Mouse (Mus musculus): ENCODE results near the gene Peli2. TPM values are rescaled to one million over a fixed set of nuclear protein-coding genes. Genes with fewer than 3 reads are reported as not detected.

The Peli2 gene
- polyA plus RNA-seq, 1 experiment from 2014 or later, result 3.5 TPM

DNA sequence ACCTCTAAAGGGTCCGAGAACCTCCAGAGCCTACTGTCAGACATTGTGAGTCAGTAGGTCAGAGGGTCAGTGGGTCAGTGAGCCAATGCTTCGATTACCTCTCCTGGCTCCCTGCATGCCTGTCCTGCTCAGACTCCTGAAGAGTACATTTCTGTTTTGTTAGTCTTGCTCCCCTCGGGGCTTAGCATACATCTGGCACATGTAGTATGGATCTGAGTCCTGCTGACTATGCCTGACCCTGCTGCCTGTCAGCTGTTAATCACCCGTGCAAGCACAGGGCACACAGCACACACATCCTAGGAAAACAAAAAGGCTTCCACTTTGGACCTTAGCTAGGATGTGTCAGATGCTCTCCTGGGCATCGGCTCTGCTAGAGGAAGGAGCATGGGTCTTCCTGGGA lies 134.7 kb downstream of the Peli2 start:
- no peaks in the 10 kb centered on the region for H3K9me3 ChIP-seq (ENCODE audit: control insufficient read depth, low read length)
- H3K4me3 ChIP-seq (ENCODE audit: low read length), result no peak overlapping the region
- ATAC-seq, result no peak
- no peak overlapping the region for H3K4me2 ChIP-seq (ENCODE audit: low read depth, low read length)
- 55% methylated on average over 5 of the region's 5 CpGs for WGBS
- H3K27ac ChIP-seq (ENCODE audit: low read length), result no peak overlapping the region
- H3K9ac ChIP-seq (ENCODE audit: low read depth, low read length), result no peak overlapping the region
- no peaks in the 10 kb centered on the region for H3K36me3 ChIP-seq (ENCODE audit: control insufficient read depth, insufficient read depth, low read length)
- no peaks in the 10 kb centered on the region for H3K4me1 ChIP-seq (ENCODE audit: control insufficient read depth, insufficient read depth, low read length)
- H3K27me3 ChIP-seq (replicated peaks; ENCODE audit: control insufficient read depth, insufficient read depth, low read length), result no peaks in the 10 kb centered on the region

DNA sequence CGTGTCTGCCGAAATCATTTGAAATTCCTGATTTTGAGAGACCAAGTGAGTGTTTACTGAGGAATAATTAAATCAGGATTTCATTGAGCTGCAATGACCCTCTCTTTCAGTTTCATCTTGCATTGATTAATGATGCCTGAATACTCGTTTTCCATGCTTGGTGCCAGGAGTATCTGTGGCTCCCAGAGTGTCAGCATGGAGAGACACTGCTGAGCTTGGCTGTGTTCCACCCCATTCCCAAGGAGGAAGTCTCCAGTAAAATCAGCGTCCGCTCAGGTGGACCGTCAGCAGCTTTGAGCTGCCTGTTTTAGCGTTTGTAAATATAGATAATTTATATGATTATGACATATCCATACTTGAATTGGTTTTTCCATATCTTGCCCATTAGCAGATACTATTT lies 137.1 kb downstream of the Peli2 start:
- H3K9me3 ChIP-seq (ENCODE audit: control insufficient read depth, low read length), result no peaks in the 10 kb centered on the region
- H3K9ac ChIP-seq (ENCODE audit: low read depth, low read length), result no peak overlapping the region
- H3K4me1 ChIP-seq (ENCODE audit: control insufficient read depth, insufficient read depth, low read length), result no peaks in the 10 kb centered on the region
- H3K27me3 ChIP-seq (replicated peaks; ENCODE audit: control insufficient read depth, insufficient read depth, low read length), result no peaks in the 10 kb centered on the region
- H3K27ac ChIP-seq (ENCODE audit: low read length), result no peak overlapping the region
- no peaks in the 10 kb centered on the region for H3K36me3 ChIP-seq (ENCODE audit: control insufficient read depth, insufficient read depth, low read length)
- no peak for ATAC-seq
- 65% methylated on average over 7 of the region's 7 CpGs for WGBS
- no peak overlapping the region for H3K4me2 ChIP-seq (ENCODE audit: low read depth, low read length)
- no peak overlapping the region for H3K4me3 ChIP-seq (ENCODE audit: low read length)

GRCm38 (mm10) chr14:48258696-48259366 lies 138.2 kb downstream of the Peli2 start:
- Histone ChIP-seq H3K9me3 (ENCODE audit: control insufficient read depth, low read length) (no peaks in the 10 kb centered on the region), H3K27me3 (replicated peaks; ENCODE audit: control insufficient read depth, insufficient read depth, low read length) (no peaks in the 10 kb centered on the region), H3K27ac (ENCODE audit: low read length) (no peak overlapping the region), H3K9ac (ENCODE audit: low read depth, low read length) (no peak overlapping the region), H3K4me3 (ENCODE audit: low read length) (no peak overlapping the region), H3K4me2 (ENCODE audit: low read depth, low read length) (no peak overlapping the region), H3K36me3 (ENCODE audit: control insufficient read depth, insufficient read depth, low read length) (no peaks in the 10 kb centered on the region), H3K4me1 (ENCODE audit: control insufficient read depth, insufficient read depth, low read length) (no peaks in the 10 kb centered on the region)
- 75% methylated on average over 10 of the region's 10 CpGs for WGBS
- no peak for ATAC-seq

- H3K27ac ChIP-seq (ENCODE audit: low read length), result no peak overlapping the region
- 88% methylated on average over 4 of the region's 4 CpGs for WGBS
- no peak overlapping the region for H3K4me2 ChIP-seq (ENCODE audit: low read depth, low read length)
- H3K4me1 ChIP-seq (ENCODE audit: control insufficient read depth, insufficient read depth, low read length), result no peaks in the 10 kb centered on the region
- no peak overlapping the region for H3K9ac ChIP-seq (ENCODE audit: low read depth, low read length)
- no peak overlapping the region for H3K4me3 ChIP-seq (ENCODE audit: low read length)
- H3K36me3 ChIP-seq (ENCODE audit: control insufficient read depth, insufficient read depth, low read length), result no peaks in the 10 kb centered on the region
- no peaks in the 10 kb centered on the region for H3K9me3 ChIP-seq (ENCODE audit: control insufficient read depth, low read length)
- H3K27me3 ChIP-seq (replicated peaks; ENCODE audit: control insufficient read depth, insufficient read depth, low read length), result no peaks in the 10 kb centered on the region
- ATAC-seq, result no peak
Observed at GRCm38 (mm10) chr14:48263146-48263545, 142.5 kb downstream of the Peli2 start.

DNA sequence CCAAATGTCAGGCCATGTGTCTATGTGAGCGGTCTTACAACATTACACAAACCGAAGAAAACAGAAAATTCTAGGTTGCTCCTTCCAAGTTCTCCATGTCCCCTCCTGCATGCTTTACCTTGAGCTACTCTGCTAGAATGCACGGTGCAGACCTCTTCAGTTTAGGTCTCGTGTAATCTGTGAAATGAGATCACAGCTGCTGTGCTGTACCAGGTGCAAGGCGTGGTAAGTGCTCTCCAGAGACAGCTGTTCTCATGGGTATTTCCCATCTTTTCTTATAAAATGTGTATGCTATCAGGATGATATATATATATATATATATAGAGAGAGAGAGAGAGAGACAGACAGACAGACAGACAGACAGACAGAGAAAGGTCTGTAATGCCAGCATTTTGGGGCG lies 146.1 kb downstream of the Peli2 start:
- Histone ChIP-seq H3K36me3 (ENCODE audit: control insufficient read depth, insufficient read depth, low read length) (no peaks in the 10 kb centered on the region), H3K4me1 (ENCODE audit: control insufficient read depth, insufficient read depth, low read length) (no peaks in the 10 kb centered on the region), H3K9me3 (ENCODE audit: control insufficient read depth, low read length) (no peaks in the 10 kb centered on the region), H3K9ac (ENCODE audit: low read depth, low read length) (no peak overlapping the region), H3K27ac (ENCODE audit: low read length) (no peak overlapping the region), H3K27me3 (replicated peaks; ENCODE audit: control insufficient read depth, insufficient read depth, low read length) (no peaks in the 10 kb centered on the region), H3K4me3 (ENCODE audit: low read length) (no peak overlapping the region), H3K4me2 (ENCODE audit: low read depth, low read length) (no peak overlapping the region)
- WGBS, result 75% methylated on average over 6 of the region's 6 CpGs
- ATAC-seq, result no peak

DNA sequence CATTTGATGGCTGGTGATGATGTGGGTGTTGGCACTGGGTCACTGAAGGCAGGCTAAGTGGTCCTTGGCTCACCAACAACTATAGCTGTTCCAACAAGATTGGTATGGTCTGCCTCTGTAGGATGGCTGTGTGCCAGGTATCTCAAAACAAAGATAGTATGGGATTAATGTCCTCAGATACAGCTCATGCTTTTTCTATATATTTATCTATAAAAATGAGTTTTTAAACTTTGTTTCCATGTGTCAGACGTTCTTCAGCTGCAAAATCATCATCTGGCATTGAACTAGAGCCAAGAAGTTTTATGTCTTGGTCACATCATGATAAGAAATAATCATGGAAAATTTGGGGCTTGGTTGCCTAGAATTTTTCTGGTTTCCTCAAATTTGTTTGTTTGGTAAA lies 157.7 kb downstream of the Peli2 start:
- H3K27ac ChIP-seq (ENCODE audit: low read length), result no peak overlapping the region
- H3K27me3 ChIP-seq (replicated peaks; ENCODE audit: control insufficient read depth, insufficient read depth, low read length), result no peaks in the 10 kb centered on the region
- H3K4me2 ChIP-seq (ENCODE audit: low read depth, low read length), result no peak overlapping the region
- ATAC-seq, result no peak
- no peaks in the 10 kb centered on the region for H3K9me3 ChIP-seq (ENCODE audit: control insufficient read depth, low read length)
- H3K36me3 ChIP-seq (ENCODE audit: control insufficient read depth, insufficient read depth, low read length), result no peaks in the 10 kb centered on the region
- 59% methylated on average over 1 of the region's 1 CpGs for WGBS
- H3K4me3 ChIP-seq (ENCODE audit: low read length), result no peak overlapping the region
- no peaks in the 10 kb centered on the region for H3K4me1 ChIP-seq (ENCODE audit: control insufficient read depth, insufficient read depth, low read length)
- H3K9ac ChIP-seq (ENCODE audit: low read depth, low read length), result no peak overlapping the region

- H3K27me3 ChIP-seq (replicated peaks; ENCODE audit: control insufficient read depth, insufficient read depth, low read length), result no peaks in the 10 kb centered on the region
- H3K9me3 ChIP-seq (ENCODE audit: control insufficient read depth, low read length), result no peaks in the 10 kb centered on the region
- no peak overlapping the region for H3K27ac ChIP-seq (ENCODE audit: low read length)
- ATAC-seq, result no peak
- WGBS, result 85% methylated on average over 5 of the region's 5 CpGs
- no peak overlapping the region for H3K4me2 ChIP-seq (ENCODE audit: low read depth, low read length)
- no peak overlapping the region for H3K4me3 ChIP-seq (ENCODE audit: low read length)
- no peaks in the 10 kb centered on the region for H3K36me3 ChIP-seq (ENCODE audit: control insufficient read depth, insufficient read depth, low read length)
- H3K9ac ChIP-seq (ENCODE audit: low read depth, low read length), result no peak overlapping the region
- H3K4me1 ChIP-seq (ENCODE audit: control insufficient read depth, insufficient read depth, low read length), result no peaks in the 10 kb centered on the region
Observed at GRCm38 (mm10) chr14:48286949-48287348, 166.3 kb downstream of the Peli2 start.

DNA sequence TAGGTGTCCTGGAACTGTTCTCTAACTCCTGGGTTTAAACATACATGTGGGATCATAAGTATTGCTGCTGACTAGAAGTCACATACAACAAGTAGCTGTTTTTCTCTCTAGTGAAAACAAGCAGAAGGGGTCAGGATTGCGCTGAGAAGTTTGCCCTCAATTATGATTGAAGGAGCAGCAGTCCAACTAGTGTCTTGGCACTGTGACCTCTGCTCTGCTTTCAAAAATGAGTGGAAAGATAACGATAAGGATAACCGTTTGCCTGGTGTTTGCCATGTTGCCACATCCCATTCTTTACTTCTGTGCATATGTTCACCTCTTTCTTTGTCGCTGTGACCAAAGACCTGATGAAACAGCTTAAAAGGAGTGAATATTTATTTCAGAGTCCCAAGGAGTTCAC lies 167.0 kb downstream of the Peli2 start:
- H3K9ac ChIP-seq (ENCODE audit: low read depth, low read length), result no peak overlapping the region
- ATAC-seq, result no peak
- no peak overlapping the region for H3K4me2 ChIP-seq (ENCODE audit: low read depth, low read length)
- 70% methylated on average over 4 of the region's 4 CpGs for WGBS
- no peaks in the 10 kb centered on the region for H3K27me3 ChIP-seq (replicated peaks; ENCODE audit: control insufficient read depth, insufficient read depth, low read length)
- no peaks in the 10 kb centered on the region for H3K36me3 ChIP-seq (ENCODE audit: control insufficient read depth, insufficient read depth, low read length)
- no peaks in the 10 kb centered on the region for H3K9me3 ChIP-seq (ENCODE audit: control insufficient read depth, low read length)
- no peaks in the 10 kb centered on the region for H3K4me1 ChIP-seq (ENCODE audit: control insufficient read depth, insufficient read depth, low read length)
- H3K27ac ChIP-seq (ENCODE audit: low read length), result no peak overlapping the region
- H3K4me3 ChIP-seq (ENCODE audit: low read length), result no peak overlapping the region

DNA sequence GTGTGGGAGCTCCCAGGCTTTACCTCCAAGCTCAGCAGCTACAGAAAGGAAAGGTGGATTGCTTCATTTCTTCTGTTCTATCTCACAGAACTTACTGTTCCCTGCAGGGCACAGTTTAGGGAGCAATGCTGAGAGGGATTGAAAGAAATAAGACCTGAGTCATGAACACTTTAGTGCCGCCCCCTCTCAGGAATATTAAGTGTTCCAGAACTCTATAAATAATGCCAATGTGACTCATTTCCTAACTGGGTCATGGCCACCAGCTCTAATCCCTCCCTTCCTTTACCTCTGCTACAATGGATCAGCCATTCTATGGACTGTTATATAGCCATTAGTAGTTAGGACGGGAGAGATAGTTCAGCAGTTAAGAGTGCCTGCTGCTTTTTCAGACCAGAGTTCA lies 168.0 kb downstream of the Peli2 start:
- H3K4me1 ChIP-seq (ENCODE audit: control insufficient read depth, insufficient read depth, low read length), result no peaks in the 10 kb centered on the region
- no peaks in the 10 kb centered on the region for H3K9me3 ChIP-seq (ENCODE audit: control insufficient read depth, low read length)
- ATAC-seq, result no peak
- H3K9ac ChIP-seq (ENCODE audit: low read depth, low read length), result no peak overlapping the region
- H3K27ac ChIP-seq (ENCODE audit: low read length), result no peak overlapping the region
- no peaks in the 10 kb centered on the region for H3K27me3 ChIP-seq (replicated peaks; ENCODE audit: control insufficient read depth, insufficient read depth, low read length)
- 75% methylated on average over 2 of the region's 2 CpGs for WGBS
- H3K4me2 ChIP-seq (ENCODE audit: low read depth, low read length), result no peak overlapping the region
- no peaks in the 10 kb centered on the region for H3K36me3 ChIP-seq (ENCODE audit: control insufficient read depth, insufficient read depth, low read length)
- no peak overlapping the region for H3K4me3 ChIP-seq (ENCODE audit: low read length)

All from intestine, embryonic 16.5 days (tissue).